Mouse (Mus musculus): Measurements from ENCODE around the gene Arid3c.
"Not testable (repeated sequence)": the region's sequence is repeated elsewhere in the genome, so short reads cannot be mapped to it uniquely, and the experiment has no call there.

Gene Arid3c

DNA sequence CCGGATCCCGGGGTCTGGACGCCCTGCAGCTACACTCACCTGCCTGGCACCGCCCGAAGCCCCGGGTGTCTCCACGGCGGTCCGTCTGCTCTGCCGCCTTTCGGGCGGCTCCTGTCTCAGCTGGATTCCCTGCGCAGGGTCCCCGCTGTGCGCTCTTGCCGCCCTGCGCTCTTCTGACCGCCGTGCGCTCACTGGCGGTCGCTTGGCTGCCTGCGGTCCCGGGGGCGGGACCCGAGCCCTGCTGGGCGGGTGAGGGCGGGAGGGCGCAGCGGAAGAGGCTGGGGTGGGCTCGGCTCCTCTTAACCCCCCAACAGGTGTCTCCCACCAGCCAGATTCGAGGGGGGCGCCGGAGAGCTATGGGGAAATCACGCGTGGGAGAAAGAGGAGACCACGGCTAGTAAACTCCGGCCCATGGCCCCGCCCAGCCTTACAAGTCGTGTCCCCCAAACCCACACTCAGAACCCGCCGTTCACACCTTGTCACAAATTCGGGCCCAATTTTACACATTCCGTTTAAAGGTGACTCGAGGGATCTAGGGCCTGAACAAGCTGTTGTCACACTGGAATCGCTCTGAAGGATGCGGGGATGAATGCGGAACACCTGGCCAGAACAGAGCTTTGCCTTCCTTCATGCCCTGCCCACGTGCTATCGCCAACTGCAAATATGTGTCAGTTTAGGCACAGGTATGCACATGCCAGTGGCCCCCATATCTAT, at the start of gene Arid3c:
Arid3c (minus strand) TSS at position 91 of the 714 bp plus-strand sequence.
- no peak for DNase-seq (ENCODE audit: low spot score in 2 of 2)

DNA sequence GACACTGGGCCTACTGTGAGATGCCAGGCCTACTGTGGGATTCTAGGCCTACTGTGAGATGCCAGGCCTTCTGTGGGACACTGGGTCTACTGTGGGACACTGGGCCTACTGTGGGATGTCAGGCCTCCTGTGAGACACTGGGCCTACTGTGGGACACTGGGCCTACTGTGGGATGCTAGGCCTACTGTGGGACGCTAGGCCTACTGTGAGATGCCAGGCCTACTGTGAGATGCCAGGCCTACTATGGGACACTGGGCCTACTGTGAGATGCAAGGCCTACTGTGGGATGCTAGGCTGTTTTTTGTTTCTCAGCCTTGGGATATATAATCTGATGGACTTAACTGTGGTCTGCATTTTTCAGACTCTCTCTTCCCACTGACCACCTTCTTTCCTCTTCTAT, 44.9 kb upstream of the Arid3c start:
- not testable (repeated sequence) for DNase-seq (ENCODE audit: low spot score in 2 of 2)

DNA sequence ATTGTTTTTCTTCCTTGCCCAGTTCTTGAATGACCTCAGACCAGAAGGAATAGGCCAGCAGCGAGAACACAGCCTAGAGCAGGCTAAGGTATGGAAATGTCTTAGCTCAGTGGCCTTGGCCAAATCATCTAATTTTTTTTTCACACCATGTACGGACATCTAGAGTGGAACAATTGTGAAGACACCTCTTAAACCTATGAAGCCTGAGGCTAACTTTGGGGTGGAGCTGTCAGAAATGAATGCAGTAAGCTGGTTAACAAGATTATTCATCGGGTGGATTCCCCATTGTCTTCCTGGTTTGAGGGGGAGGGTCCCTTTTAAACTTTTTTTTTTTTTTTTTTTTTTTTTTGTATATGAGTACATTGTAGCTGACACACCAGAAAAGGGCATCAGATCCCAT, 43.6 kb upstream of the Arid3c start:
- DNase-seq (ENCODE audit: low spot score in 2 of 2) = not testable (repeated sequence)

DNA sequence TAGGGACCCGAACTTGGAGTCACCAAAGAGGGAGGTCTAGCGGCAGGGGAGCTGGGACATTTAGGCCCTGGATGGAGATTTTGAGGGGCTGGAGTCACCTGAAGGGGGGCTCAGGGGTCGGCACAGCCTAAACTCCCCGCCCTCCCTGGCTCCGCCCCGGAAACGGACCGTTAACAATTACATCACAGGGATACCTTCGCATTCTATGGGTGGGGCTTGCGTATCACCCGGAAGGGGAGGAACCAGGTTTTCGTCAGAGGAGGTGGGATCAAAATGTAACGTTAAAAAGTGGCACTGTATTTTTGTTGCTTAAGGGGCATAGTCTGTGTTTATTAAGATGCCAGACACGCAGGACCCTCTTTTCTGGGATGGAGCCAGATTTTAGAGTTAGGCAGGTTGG, 43.1 kb upstream of the Arid3c start, which contains the start of gene Ccl27a:
Ccl27a (minus strand) TSS at position 246 of the 400 bp plus-strand sequence.
- peak; percentile 88 to 91 for DNase-seq (ENCODE audit: low spot score in 2 of 2)

DNA sequence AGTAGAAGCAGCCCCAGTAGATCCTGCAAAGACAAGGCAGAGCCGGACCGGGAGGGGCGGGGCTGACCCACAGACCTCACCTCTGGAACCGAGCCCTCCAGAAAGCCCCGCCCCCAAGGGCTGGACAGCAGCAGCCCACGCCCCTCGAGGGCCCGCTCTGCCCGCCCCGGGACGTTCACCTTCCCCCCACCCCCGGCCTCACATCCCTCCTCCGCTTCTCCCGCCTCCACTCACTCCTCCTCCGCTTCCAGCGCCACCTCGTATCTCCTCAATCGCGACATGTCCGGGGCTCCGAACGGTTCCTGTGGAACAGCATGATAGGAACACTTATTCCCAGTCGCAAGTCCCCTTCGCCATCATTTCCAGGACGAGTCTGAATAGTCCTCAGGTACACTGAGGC, 42.6 kb upstream of the Arid3c start:
- peak; percentile 59 to 65 for DNase-seq (ENCODE audit: low spot score in 2 of 2)

DNA sequence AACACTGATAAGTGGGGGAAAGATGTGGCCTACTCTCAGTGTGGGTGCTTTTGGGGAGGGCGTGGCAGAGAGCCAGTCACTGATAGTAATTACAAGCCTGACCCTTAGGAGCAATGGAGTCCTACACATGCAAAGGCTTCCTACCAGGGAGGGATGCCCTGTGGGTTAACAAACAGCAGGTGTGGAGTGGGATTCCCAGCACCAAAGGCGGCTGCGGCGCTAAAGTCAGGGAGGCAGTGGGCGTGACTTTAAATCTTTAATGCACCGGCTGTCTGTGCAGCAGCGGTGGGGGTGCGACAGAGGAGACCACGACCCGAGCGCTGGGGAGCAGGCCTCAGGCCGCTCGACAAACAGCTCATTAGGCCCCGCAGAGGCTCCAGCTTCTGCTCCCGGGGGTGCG, 42.0 kb upstream of the Arid3c start:
- DNase-seq (ENCODE audit: low spot score in 2 of 2) = peak in 1 of 2 experiments; percentile 36

DNA sequence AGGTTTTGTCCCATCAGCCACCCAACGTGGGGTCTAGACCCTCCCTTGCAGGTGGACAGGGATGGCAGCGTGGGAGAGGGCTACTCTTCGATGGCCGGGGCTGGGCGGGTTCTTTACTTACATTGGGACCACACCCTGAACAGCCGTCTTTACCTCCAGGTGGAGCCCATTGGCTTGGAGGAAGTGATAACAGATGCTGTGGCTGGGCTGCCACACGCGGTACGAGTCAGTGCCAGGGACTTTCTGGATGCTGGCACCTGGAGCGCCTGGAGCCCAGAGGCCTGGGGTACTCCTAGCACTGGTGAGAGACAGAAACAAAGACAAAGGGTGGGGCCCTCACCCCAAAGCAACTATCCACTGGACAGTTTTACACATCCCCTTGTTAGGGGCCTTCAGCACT, 36.4 kb upstream of the Arid3c start:
- peak in 1 of 2 experiments; percentile 28 for DNase-seq (ENCODE audit: low spot score in 2 of 2)

DNA sequence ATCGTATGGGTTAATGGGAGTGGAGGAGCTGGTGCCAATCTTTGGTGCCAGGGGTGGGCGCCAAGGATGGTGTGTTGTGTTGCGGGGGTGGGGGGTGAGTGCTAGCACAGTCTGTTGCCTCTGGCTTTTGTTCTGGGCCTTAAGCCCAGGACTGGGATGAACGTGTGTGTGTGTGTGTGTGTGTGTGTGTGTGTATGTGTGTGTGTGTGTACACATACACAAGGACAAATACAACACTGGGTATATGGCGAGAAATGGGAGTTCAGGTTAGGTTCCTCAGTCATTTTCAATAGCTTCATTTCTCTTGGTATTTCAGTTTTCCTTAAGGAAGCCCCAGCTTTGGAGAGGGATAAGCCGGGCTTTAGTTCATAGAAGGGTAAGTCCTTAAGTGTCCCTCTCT, 32.2 kb upstream of the Arid3c start:
- DNase-seq (ENCODE audit: low spot score in 2 of 2) = not testable (repeated sequence)

DNA sequence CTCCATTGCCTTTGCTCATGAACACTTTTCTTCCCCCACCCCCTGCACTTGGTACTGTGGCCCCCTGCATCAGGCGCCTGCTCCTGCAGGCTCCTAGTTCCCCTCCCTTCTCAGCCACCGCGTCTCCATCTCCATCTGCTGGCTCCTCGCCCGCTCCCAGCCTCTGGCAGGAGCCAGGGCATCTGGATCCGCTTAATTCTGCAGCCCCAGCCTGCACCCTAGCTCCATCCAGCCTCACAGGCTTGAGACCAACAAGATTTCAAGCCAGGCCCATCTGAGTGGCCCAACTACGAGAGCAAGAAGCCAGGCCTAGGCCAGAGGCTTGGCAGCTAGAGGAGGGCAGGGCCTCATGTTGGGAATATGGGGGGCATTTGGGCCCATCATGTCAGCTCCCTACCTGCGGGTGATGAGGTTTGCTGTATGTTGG, 31.8 kb upstream of the Arid3c start:
- DNase-seq (ENCODE audit: low spot score in 2 of 2) = peak; percentile 73 to 76

DNA sequence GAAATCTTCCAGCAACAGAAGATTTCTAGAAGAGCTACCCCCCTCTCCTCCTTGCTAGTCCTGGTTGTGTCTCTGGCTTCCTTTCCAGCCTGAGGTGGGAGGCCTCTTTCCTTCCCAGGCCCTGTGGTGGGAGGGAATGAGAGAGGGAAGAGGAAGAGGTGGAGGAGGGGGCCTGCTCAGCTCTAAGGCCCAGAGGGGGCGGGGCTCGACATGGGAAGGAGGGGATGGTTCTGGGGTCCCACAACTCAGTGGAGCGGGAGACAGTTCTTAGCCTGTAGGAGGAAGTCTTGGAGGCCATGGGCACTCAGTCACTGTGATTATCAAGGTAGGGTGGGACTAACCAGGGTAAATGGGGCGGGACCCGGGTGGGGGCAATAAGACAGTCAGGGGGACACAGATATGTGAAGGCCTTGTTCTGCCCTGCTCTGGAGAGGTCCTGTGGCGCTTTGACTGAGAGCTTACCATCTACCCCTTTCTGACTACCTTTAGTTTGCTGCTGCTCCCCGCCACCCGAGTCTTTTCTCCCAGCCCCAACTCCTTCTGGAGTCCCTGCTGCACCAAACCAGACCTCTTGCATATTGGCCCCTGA, 31.3 kb upstream of the Arid3c start:
- no peak for DNase-seq (ENCODE audit: low spot score in 2 of 2)

DNA sequence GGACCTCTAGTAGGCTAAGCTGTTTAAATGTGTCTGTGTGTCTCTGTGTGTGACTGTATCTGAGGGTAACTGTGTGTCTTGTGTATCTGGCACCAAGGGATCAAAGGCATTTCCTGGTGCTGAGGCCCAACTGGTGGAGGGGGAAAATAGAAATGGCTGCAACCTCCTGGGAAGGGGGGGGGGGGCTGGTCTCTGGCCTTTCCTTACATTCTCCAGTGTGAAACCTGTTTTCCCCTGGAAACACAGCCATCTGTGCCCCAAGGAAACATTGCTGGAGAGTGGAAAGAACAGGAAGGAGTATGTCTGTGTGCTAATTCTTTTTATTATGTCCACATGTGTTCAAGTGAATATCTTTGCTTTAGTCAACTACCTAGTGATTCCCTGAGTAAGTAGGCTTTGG, 30.7 kb upstream of the Arid3c start:
- DNase-seq (ENCODE audit: low spot score in 2 of 2) = no peak

DNA sequence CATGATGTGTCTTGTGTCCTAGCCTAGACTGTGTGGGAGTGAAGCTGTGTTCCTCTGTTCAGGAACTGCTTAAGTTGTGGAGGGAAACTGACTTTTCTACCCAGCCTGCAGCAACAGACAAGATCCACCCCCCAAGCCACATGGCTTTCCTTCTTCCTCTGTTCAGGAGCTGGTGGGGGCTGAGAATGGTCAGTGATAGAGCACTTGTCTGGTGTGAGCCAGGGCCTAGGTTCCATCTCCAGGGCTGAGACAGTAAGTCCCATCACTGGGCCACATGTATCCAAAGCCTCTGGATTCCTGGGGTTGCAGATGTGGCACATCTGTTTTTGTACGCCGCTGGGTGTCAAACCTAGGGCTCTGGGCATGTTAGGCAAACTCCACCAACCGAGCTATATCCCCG, 30.0 kb upstream of the Arid3c start:
- no peak for DNase-seq (ENCODE audit: low spot score in 2 of 2)

DNA sequence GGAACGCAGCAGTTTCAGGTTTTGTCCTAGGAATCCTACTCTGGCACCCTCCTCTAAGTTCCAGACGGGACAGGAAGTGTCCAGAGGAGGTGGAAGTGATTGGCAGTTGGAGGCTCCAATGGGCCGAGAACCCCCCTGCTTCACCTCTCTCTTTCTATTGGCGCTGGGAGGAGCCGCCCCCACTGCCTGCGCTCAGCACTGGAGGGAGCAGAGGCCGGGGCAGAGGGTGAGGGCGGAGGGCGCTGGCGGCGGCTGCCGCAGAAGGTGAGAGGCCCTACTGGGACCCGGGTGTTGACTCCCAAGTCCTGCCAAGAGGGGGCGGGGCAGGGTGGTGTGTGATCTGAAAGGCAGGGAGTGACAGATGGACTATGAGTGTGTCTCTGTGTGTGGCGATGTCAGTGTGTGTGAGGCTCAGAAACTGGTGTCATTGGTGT, 29.4 kb upstream of the Arid3c start:
- peak; percentile 87 to 91 for DNase-seq (ENCODE audit: low spot score in 2 of 2)

DNA sequence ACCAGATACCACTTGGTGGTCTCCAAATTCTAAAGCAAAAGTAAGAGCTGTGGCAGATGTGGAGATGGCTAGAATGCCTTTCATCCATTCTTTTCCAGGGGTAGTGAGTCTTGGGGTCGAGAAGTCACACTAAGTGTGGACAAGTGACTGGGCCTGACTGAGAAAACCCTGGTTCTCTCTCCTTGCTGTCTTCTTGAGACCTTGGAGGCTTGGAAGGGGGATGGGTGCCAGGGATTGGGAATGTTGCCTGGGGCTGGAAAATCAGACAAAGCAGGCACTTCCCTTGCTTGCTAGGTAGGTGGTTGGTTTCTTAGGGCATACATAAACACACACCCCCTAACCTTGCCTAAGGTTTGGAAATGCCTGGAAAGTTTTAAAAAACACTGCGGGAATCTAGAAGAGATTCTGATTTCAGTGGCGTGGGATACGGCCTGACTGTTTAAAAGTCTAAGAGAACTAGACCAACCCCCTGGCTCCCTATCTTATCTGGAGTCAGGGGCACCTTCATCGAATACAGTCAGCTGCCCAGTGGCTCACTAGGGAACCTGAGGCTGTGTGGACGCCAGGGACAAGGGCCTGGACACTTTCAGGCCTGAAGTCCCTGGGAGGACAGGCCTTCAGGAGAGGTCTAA, 28.8 kb upstream of the Arid3c start:
- no peak for DNase-seq (ENCODE audit: low spot score in 2 of 2)

DNA sequence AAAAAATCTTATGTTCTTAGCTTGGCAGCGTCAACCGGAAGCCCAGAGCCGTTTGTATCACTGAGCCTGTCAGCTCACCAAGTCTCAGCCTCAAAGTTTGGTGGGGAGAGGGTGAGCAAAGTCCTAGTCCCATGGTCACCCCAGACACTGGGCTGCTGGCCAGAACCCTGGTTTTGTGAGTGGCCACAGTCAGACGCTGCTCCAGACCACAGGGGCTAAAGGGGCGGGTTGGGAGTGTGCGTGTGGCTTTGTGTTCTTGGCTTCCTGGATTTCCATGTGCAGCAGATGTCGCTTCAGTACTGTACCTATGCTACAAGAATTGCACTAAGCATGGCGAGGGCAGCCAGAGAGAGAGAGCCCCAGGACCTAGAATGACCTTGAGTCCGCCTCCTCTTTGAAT, 28.3 kb upstream of the Arid3c start:
- peak; percentile 68 to 74 for DNase-seq (ENCODE audit: low spot score in 2 of 2)

DNA sequence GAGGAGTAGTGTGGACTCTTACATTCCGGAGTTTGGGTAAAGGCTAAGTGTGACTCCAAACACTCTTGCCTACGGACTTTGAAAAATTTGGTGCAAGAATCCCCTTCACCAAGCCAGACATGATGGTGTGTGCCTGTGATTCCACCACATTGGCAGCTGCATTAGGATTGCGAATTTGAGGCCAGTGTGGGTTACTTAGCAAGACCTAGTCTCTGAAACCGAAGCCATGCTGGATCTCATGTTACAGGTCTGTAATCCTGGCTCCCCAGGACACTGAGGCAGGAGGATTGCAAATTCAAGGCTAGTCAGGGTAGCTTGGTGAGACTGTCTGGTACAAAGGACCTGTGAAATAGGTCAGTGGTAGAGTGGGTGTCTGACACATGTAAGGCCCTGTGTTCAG, 27.8 kb upstream of the Arid3c start:
- DNase-seq (ENCODE audit: low spot score in 2 of 2) = no peak

DNA sequence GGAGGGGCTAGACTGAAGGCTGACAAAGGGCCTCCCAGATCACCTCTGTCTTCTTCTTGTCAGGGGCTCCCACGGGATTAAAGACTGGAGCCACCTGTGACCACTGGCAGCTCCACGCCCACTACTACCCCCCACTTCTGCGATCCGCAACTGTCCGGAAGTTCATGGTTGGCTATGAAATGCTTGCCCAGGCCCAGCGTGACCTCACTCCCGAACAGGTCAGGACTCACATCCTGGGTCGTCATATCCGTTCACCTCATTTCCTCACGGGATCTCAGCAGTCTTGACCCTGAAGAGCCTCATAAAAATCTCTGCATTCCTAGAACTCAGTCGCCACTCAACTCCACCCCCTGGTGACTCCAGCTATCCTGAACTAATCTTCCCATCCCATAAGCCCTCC, 27.1 kb upstream of the Arid3c start:
- no peak for DNase-seq (ENCODE audit: low spot score in 2 of 2)

DNA sequence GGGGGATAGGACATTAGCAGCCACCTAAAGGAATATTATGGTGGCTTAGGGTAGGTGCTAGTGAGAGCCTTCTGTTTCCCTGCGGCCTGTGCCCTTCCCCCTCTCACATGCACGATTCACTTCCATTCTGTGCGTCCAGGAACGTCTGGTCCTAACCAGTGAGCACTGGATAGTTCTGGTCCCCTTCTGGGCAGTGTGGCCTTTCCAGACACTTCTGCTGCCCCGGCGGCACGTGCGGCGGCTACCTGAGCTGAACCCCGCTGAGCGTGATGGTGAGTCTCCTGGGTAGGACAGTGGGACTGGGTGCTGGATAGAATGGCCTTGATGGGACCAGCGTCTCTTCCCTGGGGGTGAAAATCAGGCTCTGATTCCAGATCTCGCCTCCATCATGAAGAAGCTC, 26.4 kb upstream of the Arid3c start:
- no peak for DNase-seq (ENCODE audit: low spot score in 2 of 2)

DNA sequence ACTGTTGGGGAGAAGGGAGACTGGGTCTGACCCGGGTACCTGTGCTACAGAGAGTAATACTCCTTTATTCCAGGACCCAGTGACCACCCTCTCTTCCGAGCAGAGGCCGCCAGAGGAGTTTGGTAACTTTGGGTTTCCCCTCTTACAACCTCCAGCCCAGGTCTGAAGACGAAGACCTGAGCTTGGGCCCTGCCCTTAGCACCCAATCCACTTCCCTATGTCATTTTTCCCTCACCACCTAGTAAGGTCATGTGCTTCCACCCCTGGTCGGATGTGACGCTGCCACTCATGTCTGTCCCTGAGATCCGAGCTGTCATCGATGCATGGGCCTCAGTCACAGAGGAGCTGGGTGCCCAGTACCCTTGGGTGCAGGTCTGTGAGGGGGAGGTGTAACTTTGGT, 25.5 kb upstream of the Arid3c start:
- DNase-seq (ENCODE audit: low spot score in 2 of 2) = no peak

DNA sequence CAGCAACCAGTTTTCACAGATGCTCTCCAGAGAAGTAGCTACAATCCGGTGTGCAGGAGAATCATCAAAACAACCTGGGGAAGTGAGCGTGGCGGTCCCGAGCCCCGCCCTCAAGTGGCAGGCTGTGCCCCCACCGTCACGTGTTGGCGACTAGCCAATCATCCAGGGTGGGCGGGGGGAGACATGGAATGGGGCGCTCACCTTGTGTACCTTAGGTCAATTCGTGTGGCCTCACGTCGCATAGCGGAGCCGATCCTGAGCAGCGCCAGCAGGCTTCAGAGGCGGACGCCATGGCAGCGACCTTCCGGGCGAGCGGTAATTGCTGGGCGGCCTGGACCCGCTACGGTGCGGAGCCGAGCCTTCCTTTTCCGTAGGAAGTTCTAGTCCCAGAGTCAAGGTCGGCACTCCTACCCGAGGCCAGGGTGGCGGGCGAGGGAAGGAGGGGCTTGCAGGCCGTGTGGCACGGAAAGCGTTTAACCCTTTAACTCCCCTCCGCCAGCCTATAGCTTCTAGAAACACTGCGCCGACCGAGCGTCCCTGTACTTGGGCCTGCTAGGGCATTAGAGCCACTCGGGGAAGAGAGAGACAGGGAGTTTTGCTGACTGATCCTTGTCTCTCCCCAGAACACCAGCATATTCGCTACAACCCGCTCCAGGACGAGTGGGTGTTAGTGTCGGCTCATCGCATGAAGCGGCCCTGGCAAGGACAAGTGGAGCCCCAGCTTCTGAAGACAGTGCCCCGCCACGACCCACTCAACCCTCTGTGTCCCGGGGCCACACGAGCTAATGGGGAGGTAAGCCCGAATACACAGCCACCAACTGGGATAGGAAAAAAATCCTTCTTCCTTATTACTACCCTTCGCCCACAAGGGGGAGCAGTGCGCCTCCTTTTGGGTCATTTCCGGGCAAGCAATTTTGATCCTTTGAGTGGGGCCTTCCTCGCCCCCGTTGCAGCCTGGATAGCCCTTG, 24.7 kb upstream of the Arid3c start, which contains the start of gene Sigmar1:
Sigmar1 (minus strand) TSS at position 820 of the 968 bp plus-strand sequence.
- DNase-seq (ENCODE audit: low spot score in 2 of 2) = peak; percentile 86 to 87

DNA sequence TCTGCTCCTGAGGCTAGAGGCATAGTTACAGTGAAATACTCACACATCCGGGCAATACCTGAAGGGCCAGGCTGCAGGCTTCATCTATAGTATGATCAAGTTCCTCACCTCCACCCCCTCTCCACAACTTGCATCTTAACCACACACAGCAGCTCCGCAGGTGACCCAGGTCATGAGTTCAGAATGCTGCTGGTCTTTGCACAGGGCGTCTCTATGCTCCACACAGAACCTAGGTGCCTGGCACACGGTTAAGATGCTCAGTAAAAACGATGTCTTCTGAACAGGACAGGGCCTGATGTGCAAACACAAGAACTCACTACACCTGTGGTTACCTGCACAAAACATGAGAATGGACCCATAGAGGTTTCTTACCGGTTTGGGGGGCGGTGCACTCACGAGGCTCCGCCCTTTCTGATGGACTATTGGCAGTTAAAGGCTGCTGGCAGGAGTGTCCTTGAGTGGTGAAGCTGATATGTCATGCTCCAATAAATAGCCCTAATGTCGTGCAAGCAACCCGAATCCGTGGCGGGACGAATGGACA, 23.9 kb upstream of the Arid3c start, which contains the start of gene Galt:
Galt (plus strand) TSS at position 432 of the 541 bp plus-strand sequence.
- DNase-seq (ENCODE audit: low spot score in 2 of 2) = no peak

Measured in right cerebral cortex, postnatal 10 days (tissue).